Mouse (Mus musculus) testis, adult 2 months (tissue): ENCODE data around the gene Ssh1.

Experiments
- CTCF ChIP-seq: fragments of 200-500 bp; IDR thresholded peaks from 2 replicates; pipeline ENCODE4 v1.5.1; 2012; ENCODE audit warnings: low read depth, mild to moderate bottlenecking, inconsistent platforms, low read length, moderate library complexity; ENCODE audit not compliant: control insufficient read depth, insufficient read depth, insufficient replicate concordance
- POLR2A ChIP-seq: fragments of 200-500 bp; IDR thresholded peaks from 2 replicates; pipeline ENCODE4 v1.6.1; 2012; ENCODE audit warnings: low read depth, mild to moderate bottlenecking, inconsistent platforms, low read length, moderate library complexity; ENCODE audit not compliant: control insufficient read depth

GRCm38 (mm10) chr5:113921310-113922166 is 72.2 kb downstream of the Ssh1 start:
- TF ChIP-seq CTCF (no peak), POLR2A (no peak)
